Mouse (Mus musculus) adrenal gland, adult 2 months (tissue): ENCODE measurements around the gene Rfx1. TPM values are rescaled to one million over a fixed set of nuclear protein-coding genes. Genes with fewer than 3 reads are reported as not detected.

Source experiments
- microRNA-seq, 2 experiments: library from miRNA; unstranded; fragments of <30 nt; microRNA quantifications; one replicate each; pipeline ENCODE4 v1.2.0; 2021
- polyA plus RNA-seq: library from polyadenylated mRNA; depleted of rRNA; stranded (reverse); fragments of >200 nt; gene quantifications from 2 replicates; pipeline ENCODE4 v1.2.3, GENCODE M21; 2012; rRNA removed
- total RNA-seq, 2 experiments: library from RNA; stranded (reverse); gene quantifications; 2 replicates each; pipeline ENCODE4 v1.2.3; 2021

Rfx1 gene
- total and polyA plus RNA-seq, 3 experiments = 17.1 to 36.6 (median 19.9) TPM

Small RNA genes lying within 50 kb of the gene (microRNA-seq; reads per million reads assigned to microRNA genes)
- gene Mir709 = 0 reads per million in 2 experiments

Other genes with a start within 250 kb of the Rfx1 start
- gene Adgrl1, start 166.7 kb upstream of the Rfx1 start, total RNA-seq = 10 to 100 TPM; 58.4 to 97.0 TPM
- gene Adgrl1, start 166.7 kb upstream of the Rfx1 start, polyA plus RNA-seq = 101 and 112 TPM in 2 replicates
- 1 to 10 TPM; 1.7 to 1.9 TPM for gene Gm10644, start 111.6 kb upstream of the Rfx1 start, total RNA-seq
- gene Gm10644, start 111.6 kb upstream of the Rfx1 start, polyA plus RNA-seq = 2.5 and 3.7 TPM in 2 replicates
- gene Asf1b, start 111.3 kb upstream of the Rfx1 start, total RNA-seq = 1 to 10 TPM; 2.5 to 3.4 TPM
- 13.6 and 15.4 TPM in 2 replicates for gene Asf1b, start 111.3 kb upstream of the Rfx1 start, polyA plus RNA-seq
- gene Prkaca, start 93.8 kb upstream of the Rfx1 start, total RNA-seq = 100 to 1,000 TPM; 269 to 327 TPM
- gene Prkaca, start 93.8 kb upstream of the Rfx1 start, polyA plus RNA-seq = 125 and 154 TPM in 2 replicates
- gene Samd1, start 69.2 kb upstream of the Rfx1 start, total RNA-seq = 10 to 100 TPM; 27.1 to 45.3 TPM
- gene Samd1, start 69.2 kb upstream of the Rfx1 start, polyA plus RNA-seq = 32.1 and 37.6 TPM in 2 replicates
- under 1 TPM; 0.21 to 0.46 TPM for gene 1700067K01Rik, start 65.3 kb upstream of the Rfx1 start, total RNA-seq
- 0.13 and 0.66 TPM in 2 replicates for gene 1700067K01Rik, start 65.3 kb upstream of the Rfx1 start, polyA plus RNA-seq
- not detected for gene 2210011C24Rik, start 54.7 kb upstream of the Rfx1 start, total RNA-seq
- gene 2210011C24Rik, start 54.7 kb upstream of the Rfx1 start, polyA plus RNA-seq = 0.19 and 0.87 TPM in 2 replicates
- 1 to 10 TPM in 1 of 2 experiments, under 1 TPM in 1; 0.26 to 2.5 TPM for gene Palm3, start 45.4 kb upstream of the Rfx1 start, total RNA-seq
- 0.59 and 1.2 TPM in 2 replicates for gene Palm3, start 45.4 kb upstream of the Rfx1 start, polyA plus RNA-seq
- 1 to 10 TPM; 2.0 to 2.5 TPM for gene Il27ra, start 24.2 kb upstream of the Rfx1 start, total RNA-seq
- gene Il27ra, start 24.2 kb upstream of the Rfx1 start, polyA plus RNA-seq = 2.0 and 2.7 TPM in 2 replicates
- gene Rln3, start 21.8 kb upstream of the Rfx1 start, total RNA-seq = not detected
- gene Rln3, start 21.8 kb upstream of the Rfx1 start, polyA plus RNA-seq = 0.36 and 0.46 TPM in 2 replicates
- 1 to 10 TPM; 1.6 to 4.1 TPM for gene Gm10643, start 1.7 kb upstream of the Rfx1 start, total RNA-seq
- gene Gm10643, start 1.7 kb upstream of the Rfx1 start, polyA plus RNA-seq = 0.36 and 0.55 TPM in 2 replicates
- 10 to 100 TPM; 14.4 to 18.2 TPM for gene Dcaf15, start 37.9 kb downstream of the Rfx1 start, total RNA-seq
- gene Dcaf15, start 37.9 kb downstream of the Rfx1 start, polyA plus RNA-seq = 60.2 and 62.7 TPM in 2 replicates
- gene Podnl1, start 59.2 kb downstream of the Rfx1 start, total RNA-seq = under 1 TPM; 0.23 to 0.31 TPM
- gene Podnl1, start 59.2 kb downstream of the Rfx1 start, polyA plus RNA-seq = 2.4 and 2.5 TPM in 2 replicates
- gene Cc2d1a, start 81.1 kb downstream of the Rfx1 start, total RNA-seq = 10 to 100 TPM; 28.5 to 39.0 TPM
- gene Cc2d1a, start 81.1 kb downstream of the Rfx1 start, polyA plus RNA-seq = 35.8 and 37.1 TPM in 2 replicates
- gene 4930432K21Rik, start 81.2 kb downstream of the Rfx1 start, total RNA-seq = under 1 TPM; 0.17 to 0.35 TPM
- gene 4930432K21Rik, start 81.2 kb downstream of the Rfx1 start, polyA plus RNA-seq = 0.44 and 0.48 TPM in 2 replicates
- 1 to 10 TPM; 1.1 to 1.3 TPM for gene Nanos3, start 118.4 kb downstream of the Rfx1 start, total RNA-seq
- gene Nanos3, start 118.4 kb downstream of the Rfx1 start, polyA plus RNA-seq = 0.36 and 1.0 TPM in 2 replicates
- gene Zswim4, start 170.2 kb downstream of the Rfx1 start, total RNA-seq = 10 to 100 TPM; 31.4 to 55.6 TPM
- 66.3 and 76.1 TPM in 2 replicates for gene Zswim4, start 170.2 kb downstream of the Rfx1 start, polyA plus RNA-seq
- 100 to 1,000 TPM; 268 to 291 TPM for gene D8Ertd738e, start 182.9 kb downstream of the Rfx1 start, total RNA-seq
- 58.8 and 67.3 TPM in 2 replicates for gene D8Ertd738e, start 182.9 kb downstream of the Rfx1 start, polyA plus RNA-seq
- 10 to 100 TPM; 27.9 to 38.1 TPM for gene Mri1, start 190.5 kb downstream of the Rfx1 start, total RNA-seq
- 239 and 243 TPM in 2 replicates for gene Mri1, start 190.5 kb downstream of the Rfx1 start, polyA plus RNA-seq
- 10 to 100 TPM; 19.3 to 25.8 TPM for gene Ccdc130, start 203.5 kb downstream of the Rfx1 start, total RNA-seq
- gene Ccdc130, start 203.5 kb downstream of the Rfx1 start, polyA plus RNA-seq = 15.9 and 16.5 TPM in 2 replicates